Mouse (Mus musculus): Measurements from ENCODE around the gene Olfr1167.
"Not testable (repeated sequence)": the region's sequence is repeated elsewhere in the genome, so short reads cannot be mapped to it uniquely, and the experiment has no call there.

Olfr1167 gene

DNA sequence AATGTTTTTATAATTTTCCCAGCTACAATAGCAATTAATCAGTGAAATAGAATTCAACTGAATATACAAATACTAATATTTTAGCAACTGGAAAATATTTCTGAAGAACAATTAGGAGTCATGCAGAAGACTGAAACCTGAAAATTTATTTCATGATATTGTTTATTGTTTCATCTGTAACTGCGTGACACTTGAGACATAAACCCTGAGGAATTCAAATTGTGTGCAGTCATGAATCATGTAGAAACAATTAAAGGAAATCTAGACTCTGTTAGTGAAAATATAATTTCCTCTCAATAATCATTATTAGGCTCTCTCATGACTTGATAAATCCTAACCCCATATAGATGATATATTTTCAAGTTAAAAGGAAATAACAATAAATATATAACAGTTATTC is at the start of gene Olfr1167:
Olfr1167 (minus strand) TSS at position 101 of the 400 bp plus-strand sequence.
- not testable (repeated sequence) for DNase-seq

- no peak for DNase-seq
Observed at GRCm38 (mm10) chr2:88181580-88181979, 26.6 kb upstream of the Olfr1167 start, which contains the start of gene Olfr1168. Olfr1168 (plus strand) TSS chr2:88181880.

- no peak for DNase-seq
Observed at GRCm38 (mm10) chr2:88128172-88128571, 26.8 kb downstream of the Olfr1167 start, which contains the start of gene Olfr1166. Olfr1166 (minus strand) TSS chr2:88128272.

Data from cerebellum, adult 11 months (tissue).